Mouse (Mus musculus): ENCODE data around the gene Nkx2-2. TPM values are rescaled to one million over a fixed set of nuclear protein-coding genes. Genes with fewer than 3 reads are reported as not detected.

The Nkx2-2 gene
- total and polyA plus RNA-seq, 2 experiments, result not detected

DNA sequence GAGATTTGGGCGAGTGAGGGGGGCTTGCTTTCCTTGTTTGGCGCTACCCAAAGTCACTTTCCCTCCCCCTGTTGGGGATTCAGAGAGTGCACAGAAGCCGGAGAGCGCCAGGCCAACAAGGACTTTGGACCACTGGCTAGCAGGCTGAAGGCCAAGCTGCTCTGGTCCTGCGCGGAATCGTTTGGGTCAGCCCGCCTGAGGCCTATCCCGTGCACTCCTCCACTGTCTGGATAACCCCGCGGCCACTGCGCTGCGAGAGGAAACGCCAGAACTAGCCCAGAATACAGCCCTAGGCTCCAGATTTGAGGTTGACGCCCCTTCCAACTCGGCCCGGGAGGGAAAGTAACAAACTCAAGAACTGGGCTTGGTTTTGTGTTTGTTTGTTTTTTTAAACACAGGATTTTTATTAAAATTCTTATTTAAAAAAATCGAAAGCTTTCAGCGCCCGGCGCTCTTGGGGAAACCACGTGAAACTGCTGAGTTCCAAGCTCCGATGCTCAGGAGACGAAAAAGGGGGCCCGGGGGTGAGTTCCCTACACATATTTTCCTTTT lies 11.3 kb downstream of the Nkx2-2 start:
- no peak overlapping the region for H3K27ac ChIP-seq (replicated peaks; ENCODE audit: insufficient read depth, low read depth, low read length)
- peaks cover 9% of the 10 kb centered on the region for H3K4me1 ChIP-seq (ENCODE audit: control insufficient read depth, insufficient read depth, low read length)
- peaks cover 19% of the 10 kb centered on the region for H3K27me3 ChIP-seq (ENCODE audit: control insufficient read depth, insufficient read depth, low read length)
- DNase-seq (ENCODE audit: extremely low read depth, low read depth, low spot score), result peak; percentile 74
- 9% methylated on average over 25 of the region's 25 CpGs for WGBS
- H3K36me3 ChIP-seq (ENCODE audit: control insufficient read depth, insufficient read depth, low read length), result no peaks in the 10 kb centered on the region
- H3K4me3 ChIP-seq (ENCODE audit: insufficient read depth, low read depth, low read length), result no peak overlapping the region
- no peak overlapping the region for H3K9ac ChIP-seq (ENCODE audit: low read depth, low read length)
- TF ChIP-seq POLR2A (IDR thresholded peaks at IDR 0.05; ENCODE audit: extremely low read depth, insufficient read depth, low read length) (no peak), CTCF (IDR thresholded peaks at IDR 0.05; ENCODE audit: low read depth, low read length) (no peak)
- no peaks in the 10 kb centered on the region for H3K79me2 ChIP-seq (ENCODE audit: control insufficient read depth, insufficient read depth, low read length)

DNA sequence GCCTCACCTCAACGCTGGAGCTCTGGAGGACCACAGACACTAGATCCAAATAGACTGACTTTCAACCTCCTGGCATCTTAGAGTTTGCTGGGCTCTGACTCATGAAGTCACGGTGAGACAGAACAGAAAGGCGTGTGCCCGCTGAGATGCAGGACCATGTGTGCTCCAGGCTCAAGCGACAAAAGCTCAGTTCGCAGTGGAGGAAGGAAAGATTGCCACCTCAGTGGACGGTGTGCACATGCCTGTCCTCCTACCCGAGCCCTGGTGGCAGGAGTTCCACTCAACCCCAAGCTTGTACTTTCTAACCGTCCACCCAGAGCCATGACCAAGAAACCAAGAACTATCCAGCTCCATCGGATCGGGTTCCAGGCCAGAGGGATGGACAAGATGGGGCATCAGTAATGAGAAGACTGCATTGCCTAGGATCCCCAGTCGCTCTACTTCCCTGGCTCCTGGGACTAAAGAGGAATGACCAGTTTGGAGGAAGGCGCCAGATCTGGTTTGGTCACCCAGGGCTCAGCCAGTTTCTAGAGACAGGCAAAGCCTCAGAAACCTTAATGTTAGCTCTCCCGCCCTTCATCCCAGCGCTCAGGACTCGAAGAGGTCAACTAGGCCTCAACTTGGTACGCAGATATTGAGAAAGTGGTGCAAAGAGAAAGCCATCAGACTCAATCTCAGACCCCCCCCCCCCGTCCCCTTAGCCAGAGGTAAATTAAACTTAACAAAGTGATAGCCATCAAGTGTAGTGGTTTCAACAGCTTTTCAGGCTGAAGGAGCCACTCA lies 11.9 kb downstream of the Nkx2-2 start:
- WGBS, result 65% methylated on average over 18 of the region's 18 CpGs
- no peak for TF ChIP-seq POLR2A (IDR thresholded peaks at IDR 0.05; ENCODE audit: extremely low read depth, insufficient read depth, low read length)
- no peak for TF ChIP-seq CTCF (IDR thresholded peaks at IDR 0.05; ENCODE audit: low read depth, low read length)
- Histone ChIP-seq H3K27ac (replicated peaks; ENCODE audit: insufficient read depth, low read depth, low read length) (no peak overlapping the region), H3K4me1 (ENCODE audit: control insufficient read depth, insufficient read depth, low read length) (peaks cover 9% of the 10 kb centered on the region), H3K79me2 (ENCODE audit: control insufficient read depth, insufficient read depth, low read length) (no peaks in the 10 kb centered on the region), H3K36me3 (ENCODE audit: control insufficient read depth, insufficient read depth, low read length) (no peaks in the 10 kb centered on the region), H3K27me3 (ENCODE audit: control insufficient read depth, insufficient read depth, low read length) (peaks cover 19% of the 10 kb centered on the region), H3K4me3 (ENCODE audit: insufficient read depth, low read depth, low read length) (no peak overlapping the region), H3K9ac (ENCODE audit: low read depth, low read length) (no peak overlapping the region)
- DNase-seq (ENCODE audit: extremely low read depth, low read depth, low spot score), result no peak

DNA sequence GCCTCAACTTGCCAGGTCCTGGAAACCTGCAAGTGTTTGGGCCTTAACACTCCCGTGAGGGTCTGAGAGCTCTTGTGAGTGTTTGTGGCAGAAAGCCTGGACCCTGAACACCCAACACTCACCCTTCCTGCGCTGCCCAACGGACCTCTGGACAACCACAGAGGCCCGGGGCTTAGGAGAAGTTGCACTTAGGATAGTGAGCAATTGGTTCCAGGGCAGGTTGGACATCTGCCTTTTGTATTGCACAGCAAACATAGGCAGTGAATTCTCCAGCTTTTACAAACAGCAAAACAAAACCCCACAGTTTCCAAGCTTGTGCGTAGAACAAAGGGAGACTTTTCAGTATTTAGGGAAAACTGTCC lies 12.8 kb downstream of the Nkx2-2 start:
- WGBS, result 52% methylated on average over 5 of the region's 5 CpGs
- DNase-seq (ENCODE audit: extremely low read depth, low read depth, low spot score), result no peak
- Histone ChIP-seq H3K27ac (replicated peaks; ENCODE audit: insufficient read depth, low read depth, low read length) (no peak overlapping the region), H3K79me2 (ENCODE audit: control insufficient read depth, insufficient read depth, low read length) (no peaks in the 10 kb centered on the region), H3K27me3 (ENCODE audit: control insufficient read depth, insufficient read depth, low read length) (peaks cover 16% of the 10 kb centered on the region), H3K4me3 (ENCODE audit: insufficient read depth, low read depth, low read length) (no peak overlapping the region), H3K9ac (ENCODE audit: low read depth, low read length) (no peak overlapping the region), H3K4me1 (ENCODE audit: control insufficient read depth, insufficient read depth, low read length) (peaks cover 9% of the 10 kb centered on the region), H3K36me3 (ENCODE audit: control insufficient read depth, insufficient read depth, low read length) (no peaks in the 10 kb centered on the region)
- TF ChIP-seq POLR2A (IDR thresholded peaks at IDR 0.05; ENCODE audit: extremely low read depth, insufficient read depth, low read length) (no peak), CTCF (IDR thresholded peaks at IDR 0.05; ENCODE audit: low read depth, low read length) (no peak)

DNA sequence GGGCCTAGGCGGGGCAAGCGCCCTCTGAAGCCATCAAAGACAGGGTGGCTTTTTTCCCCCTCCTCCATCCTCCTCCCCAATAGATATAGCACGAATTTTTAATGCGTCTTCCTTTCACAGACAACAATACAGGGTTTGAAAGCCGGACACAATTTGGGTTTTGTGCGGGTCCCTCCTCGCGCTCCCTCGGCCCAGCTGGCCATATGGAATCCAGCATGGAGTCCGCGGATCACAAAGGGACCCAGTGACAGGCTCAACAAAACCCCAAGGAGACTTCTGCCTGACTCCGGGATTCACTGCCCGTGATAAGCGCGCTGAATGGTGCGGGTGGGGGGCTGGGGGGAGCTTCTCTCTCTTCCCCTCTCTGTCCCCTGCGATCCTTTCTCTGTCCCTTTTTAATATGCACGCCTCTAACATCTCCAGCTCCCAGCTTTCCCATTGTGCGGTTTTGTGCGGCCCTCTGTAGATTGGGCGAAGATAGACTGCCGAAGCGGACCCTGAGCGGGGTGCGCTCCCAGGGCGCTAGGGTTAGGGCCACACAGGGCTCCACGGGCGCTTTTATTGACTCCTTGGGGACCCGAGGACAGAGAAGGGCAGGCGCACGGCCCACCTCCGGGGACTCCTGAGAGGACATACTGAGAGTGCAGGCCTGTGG lies 13.3 kb downstream of the Nkx2-2 start:
- Histone ChIP-seq H3K27me3 (ENCODE audit: control insufficient read depth, insufficient read depth, low read length) (peaks cover 13% of the 10 kb centered on the region), H3K79me2 (ENCODE audit: control insufficient read depth, insufficient read depth, low read length) (no peaks in the 10 kb centered on the region), H3K27ac (replicated peaks; ENCODE audit: insufficient read depth, low read depth, low read length) (no peak overlapping the region), H3K4me1 (ENCODE audit: control insufficient read depth, insufficient read depth, low read length) (peaks cover 9% of the 10 kb centered on the region), H3K4me3 (ENCODE audit: insufficient read depth, low read depth, low read length) (no peak overlapping the region), H3K9ac (ENCODE audit: low read depth, low read length) (no peak overlapping the region), H3K36me3 (ENCODE audit: control insufficient read depth, insufficient read depth, low read length) (no peaks in the 10 kb centered on the region)
- WGBS, result 49% methylated on average over 32 of the region's 32 CpGs
- TF ChIP-seq POLR2A (IDR thresholded peaks at IDR 0.05; ENCODE audit: extremely low read depth, insufficient read depth, low read length) (no peak), CTCF (IDR thresholded peaks at IDR 0.05; ENCODE audit: low read depth, low read length) (no peak)
- no peak for DNase-seq (ENCODE audit: extremely low read depth, low read depth, low spot score)

DNA sequence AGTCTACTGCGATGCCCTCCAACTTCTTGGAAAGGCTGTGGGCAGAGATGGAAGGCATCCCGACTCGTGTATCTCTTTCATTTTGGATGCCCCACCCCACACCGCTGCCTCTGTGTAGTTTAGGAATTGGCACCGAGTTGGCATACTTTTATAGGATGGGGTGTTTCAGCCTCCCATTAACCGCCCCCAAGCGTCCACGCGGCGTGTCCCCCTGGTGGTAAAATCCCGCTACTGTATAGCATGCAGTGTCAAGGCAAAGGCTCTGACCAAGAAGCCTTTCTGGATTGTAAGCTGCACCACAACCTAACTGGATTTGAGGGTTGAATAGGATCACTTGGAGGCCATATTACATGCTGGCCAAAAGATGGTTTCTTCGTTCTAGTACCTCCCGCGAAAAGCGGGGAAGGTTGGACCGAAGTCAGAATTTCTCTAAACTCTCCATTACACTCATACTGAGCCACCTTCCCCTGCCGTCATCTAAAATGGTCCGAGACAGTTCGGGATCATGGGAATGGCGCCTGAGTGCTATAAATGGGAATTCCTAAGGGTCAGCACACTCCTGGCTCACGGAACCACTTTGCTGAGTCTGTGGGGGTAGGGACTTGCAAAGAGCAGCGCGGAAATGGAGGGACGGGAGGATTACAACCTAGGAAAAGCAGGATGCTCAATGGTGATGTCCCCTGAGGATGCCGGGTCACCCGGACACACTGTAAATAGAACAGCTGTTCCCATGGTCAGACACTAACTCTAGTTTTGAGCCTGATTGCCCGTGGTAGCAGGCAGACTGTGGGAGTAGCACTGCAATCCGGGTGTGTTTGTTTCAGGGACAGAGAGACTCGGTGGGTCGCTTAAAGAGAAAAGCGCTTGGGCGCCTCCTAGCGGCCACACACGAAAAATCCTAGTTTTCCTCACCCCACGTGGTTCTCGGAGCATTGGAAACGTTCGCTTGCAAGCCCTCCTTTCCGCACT lies 15.7 kb downstream of the Nkx2-2 start:
- TF ChIP-seq CTCF (IDR thresholded peaks at IDR 0.05; ENCODE audit: low read depth, low read length) (peak; percentile 73), POLR2A (IDR thresholded peaks at IDR 0.05; ENCODE audit: extremely low read depth, insufficient read depth, low read length) (no peak)
- peak; percentile 18 for DNase-seq (ENCODE audit: extremely low read depth, low read depth, low spot score)
- H3K4me1 ChIP-seq (ENCODE audit: control insufficient read depth, insufficient read depth, low read length), result 0 out of 2 replicates have a peak, but pooled peaks cover 6% of the 10 kb centered on the region
- H3K4me3 ChIP-seq (ENCODE audit: insufficient read depth, low read depth, low read length), result no peak overlapping the region
- H3K79me2 ChIP-seq (ENCODE audit: control insufficient read depth, insufficient read depth, low read length), result no peaks in the 10 kb centered on the region
- no peaks in the 10 kb centered on the region for H3K36me3 ChIP-seq (ENCODE audit: control insufficient read depth, insufficient read depth, low read length)
- WGBS, result 3% methylated on average over 39 of the region's 39 CpGs
- H3K27me3 ChIP-seq (ENCODE audit: control insufficient read depth, insufficient read depth, low read length), result 0 out of 2 replicates have a peak, but pooled peaks cover 3% of the 10 kb centered on the region
- H3K27ac ChIP-seq (replicated peaks; ENCODE audit: insufficient read depth, low read depth, low read length), result no peak overlapping the region
- no peak overlapping the region for H3K9ac ChIP-seq (ENCODE audit: low read depth, low read length)
